Mouse (Mus musculus) frontal cortex, postnatal 14 days (tissue): ENCODE data around the gene Stk36.

Experiments
- DNase-seq, 2 experiments: peaks; one replicate each; pipeline ENCODE4 v3.0.0; 2022; ENCODE audit warnings: low spot score in 2 of 2

Stk36 gene

GRCm38 (mm10) chr1:74668371-74668770, 67.1 kb downstream of the Stk36 start:
- no peak for DNase-seq

- no peak for DNase-seq
These were observed 71.5 kb downstream of the Stk36 start for GRCm38 (mm10) chr1:74672731-74673130.

GRCm38 (mm10) chr1:74676863-74677262, 75.6 kb downstream of the Stk36 start:
- no peak for DNase-seq

GRCm38 (mm10) chr1:74677843-74678242, 76.6 kb downstream of the Stk36 start:
- DNase-seq, result no peak
